Mouse (Mus musculus): Measurements from ENCODE around the gene Patj.

DNA sequence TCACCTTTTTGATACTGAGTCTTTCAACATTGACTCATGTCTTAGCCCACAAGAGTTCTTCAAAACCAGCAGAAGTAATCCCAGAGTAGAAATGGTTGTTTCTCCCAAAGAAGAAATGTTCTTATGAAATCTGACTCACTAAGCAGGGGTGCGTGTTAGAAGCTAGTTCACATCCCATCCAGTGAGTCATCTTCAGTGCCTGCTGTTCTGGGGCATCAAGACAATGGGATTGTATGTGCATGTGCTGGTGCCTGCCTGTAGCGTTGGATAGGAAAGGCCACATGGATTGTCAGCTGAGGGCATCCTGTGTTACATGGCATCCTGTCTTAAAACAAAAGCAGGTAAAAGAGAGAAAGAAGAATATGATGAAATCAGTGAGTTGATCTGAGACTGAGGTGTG, 59.8 kb downstream of the Patj start:
- no peak for TF ChIP-seq POLR2A (IDR thresholded peaks at IDR 0.05; ENCODE audit: low read depth, low read length)
- TF ChIP-seq CTCF (conservative IDR thresholded peaks at IDR 0.05; ENCODE audit: insufficient read depth, insufficient read length, low read depth, low read length): no peak

Data from kidney, adult 2 months (tissue).